ENCODE assay signal across 20 mouse cellular contexts in genomic region chr17:63676791-63677190, GRCm38 (mm10).
A peak's percentile ranks its signal among the peaks of the same experiment; 100 is the strongest.
DNase-seq lines count a peak whose midpoint lies in the region; ATAC-seq and TF ChIP-seq lines count a peak whose summit lies in the region.
"Had no signal": no experiment of that assay in that cellular context is flagged by ENCODE, and none has a peak within 500 bp of the region (broad histone marks: within the 10 kb centered on the region; RNA-seq: fewer than 3 reads in every experiment).

No protein-coding gene starts in this region.

- TF ChIP-seq POLR2A in embryonic fibroblast, embryonic 13.5 days (IDR thresholded peaks at IDR 0.05; ENCODE audit: low read depth, low read length), result no peak

- no peak overlapping the region for H3K4me3 ChIP-seq in kidney, embryonic 14.5 days (ENCODE audit: low read length)
- no peak overlapping the region for H3K4me3 ChIP-seq in kidney, embryonic 16.5 days (ENCODE audit: low read length)
- H3K4me3 ChIP-seq in embryonic fibroblast, embryonic 13.5 days (ENCODE audit: insufficient read depth, low read length), result no peak overlapping the region
- H3K4me3 ChIP-seq: embryonic facial prominence, embryonic 13.5 days; embryonic facial prominence, embryonic 15.5 days; forebrain, embryonic 13.5 days; forebrain, embryonic 15.5 days had no signal

- H3K9ac ChIP-seq in kidney, embryonic 14.5 days (ENCODE audit: low read depth, low read length), result no peak overlapping the region
- no peak overlapping the region for H3K9ac ChIP-seq in kidney, embryonic 16.5 days (replicated peaks; ENCODE audit: low read length)
- H3K9ac ChIP-seq: embryonic facial prominence, embryonic 13.5 days; embryonic facial prominence, embryonic 15.5 days; forebrain, embryonic 13.5 days; forebrain, embryonic 15.5 days had no signal

- no peaks in the 10 kb centered on the region; the same call in 1 of the 2 replicates for H3K4me1 ChIP-seq in kidney, embryonic 14.5 days (ENCODE audit: control insufficient read depth, insufficient read depth, low read length)
- H3K4me1 ChIP-seq in kidney, embryonic 16.5 days (ENCODE audit: insufficient read depth, low read length), result peaks cover 5% of the 10 kb centered on the region; the same call in 1 of the 2 replicates
- peaks cover 8% of the 10 kb centered on the region for H3K4me1 ChIP-seq in embryonic fibroblast, embryonic 13.5 days (ENCODE audit: control insufficient read depth, insufficient read depth, low read length)
- H3K4me1 ChIP-seq: embryonic facial prominence, embryonic 13.5 days; forebrain, embryonic 13.5 days; forebrain, embryonic 15.5 days had no signal

- ATAC-seq in kidney, embryonic 14.5 days (ENCODE audit: low FRiP score, low TSS enrichment), result no peak
- ATAC-seq in kidney, embryonic 16.5 days (ENCODE audit: low FRiP score, low TSS enrichment), result no peak
- ATAC-seq: forebrain, embryonic 13.5 days; forebrain, embryonic 15.5 days had no signal

- H3K27me3 ChIP-seq in kidney, embryonic 14.5 days (ENCODE audit: control insufficient read depth, insufficient read depth, low read length), result no peaks in the 10 kb centered on the region
- H3K27me3 ChIP-seq in kidney, embryonic 16.5 days (ENCODE audit: insufficient read depth, low read length), result no peaks in the 10 kb centered on the region
- H3K27me3 ChIP-seq: embryonic facial prominence, embryonic 13.5 days; embryonic facial prominence, embryonic 15.5 days; forebrain, embryonic 13.5 days; forebrain, embryonic 15.5 days had no signal

- H3K36me3 ChIP-seq in kidney, embryonic 14.5 days (ENCODE audit: control insufficient read depth, insufficient read depth, low read length), result no peaks in the 10 kb centered on the region
- no peaks in the 10 kb centered on the region for H3K36me3 ChIP-seq in kidney, embryonic 16.5 days (ENCODE audit: insufficient read depth, low read length)
- H3K36me3 ChIP-seq: embryonic facial prominence, embryonic 13.5 days; embryonic facial prominence, embryonic 15.5 days; forebrain, embryonic 15.5 days had no signal

- intact Hi-C loops in heart, postnatal 10 days (cut with DNase I), result loop anchor here (10.0 kb wide), 1 partner anchor 92 kb away; no protein-coding TSS in a partner anchor

- no peaks in the 10 kb centered on the region for H3K9me3 ChIP-seq in kidney, embryonic 14.5 days (ENCODE audit: control insufficient read depth, low read length)
- H3K9me3 ChIP-seq in kidney, embryonic 16.5 days (ENCODE audit: low read length), result no peaks in the 10 kb centered on the region
- H3K9me3 ChIP-seq: embryonic facial prominence, embryonic 13.5 days; embryonic facial prominence, embryonic 15.5 days; forebrain, embryonic 13.5 days; forebrain, embryonic 15.5 days had no signal

- no peak overlapping the region for H3K4me2 ChIP-seq in kidney, embryonic 14.5 days (replicated peaks; ENCODE audit: low read depth, low read length)
- H3K4me2 ChIP-seq in kidney, embryonic 16.5 days (replicated peaks; ENCODE audit: low read depth, low read length), result no peak overlapping the region
- H3K4me2 ChIP-seq: embryonic facial prominence, embryonic 13.5 days; embryonic facial prominence, embryonic 15.5 days; forebrain, embryonic 13.5 days; forebrain, embryonic 15.5 days had no signal

- H3K27ac ChIP-seq in kidney, embryonic 14.5 days (ENCODE audit: low read depth, low read length), result peak overlapping the region; percentile 51; the same call in 1 of the 2 replicates
- H3K27ac ChIP-seq in kidney, embryonic 16.5 days (ENCODE audit: low read length), result peak overlapping the region; percentile 26; the same call in 1 of the 2 replicates
- H3K27ac ChIP-seq in embryonic fibroblast, embryonic 13.5 days (ENCODE audit: insufficient read depth, low read length), result peak overlapping the region; percentile 100
- H3K27ac ChIP-seq: embryonic facial prominence, embryonic 13.5 days; embryonic facial prominence, embryonic 15.5 days; forebrain, embryonic 13.5 days; forebrain, embryonic 15.5 days had no signal

- DNase-seq in kidney, postnatal 36 days, result no peak
- DNase-seq in kidney, adult 18-20 months, result no peak
- no peak for DNase-seq in heart, postnatal 10 days
- DNase-seq: adrenal gland, adult 2 months; adrenal gland, postnatal 10 days; adrenal gland, postnatal 25 days; cerebellum, adult 11 months; cerebellum, adult 18-20 months; cerebellum, adult 8-10 months; cerebellum, adult 9-11 months; cerebellum, postnatal 14 days; cerebellum, postnatal 36 days; embryo, embryonic 11 days had no signal

- TF ChIP-seq CTCF in embryonic fibroblast, embryonic 13.5 days (IDR thresholded peaks at IDR 0.05; ENCODE audit: borderline replicate concordance, insufficient read depth, low read length), result no peak

- WGBS in kidney, embryonic 14.5 days, result 75% methylated on average over 8 of the region's 8 CpGs
- WGBS in kidney, embryonic 16.5 days, result 73% methylated on average over 8 of the region's 8 CpGs

Comparison
In these comparisons a context has a peak if more than half of its experiments do, and no peak if none do; other contexts are left out.
1. H3K27ac ChIP-seq: peak in every context shown above with its lines; median percentile 100 in embryonic fibroblast, embryonic 13.5 days; 51 in kidney, embryonic 14.5 days; 26 in kidney, embryonic 16.5 days.